Mouse (Mus musculus) brain, embryonic 14.5 days (tissue): ENCODE data around the gene Cabp4.

ENCODE experiments used
- CTCF ChIP-seq: fragments of 200-500 bp; IDR thresholded peaks from 2 replicates; pipeline ENCODE4 v1.5.1; 2012; ENCODE audit warnings: inconsistent platforms, mild to moderate bottlenecking, moderate library complexity, borderline replicate concordance; ENCODE audit not compliant: insufficient read depth, insufficient read length; ENCODE audit errors: extremely low read depth
- POLR2A ChIP-seq: fragments of 200-500 bp; IDR thresholded peaks from 2 replicates; pipeline ENCODE4 v1.6.1; 2012; ENCODE audit warnings: mild to moderate bottlenecking, inconsistent platforms, borderline replicate concordance; ENCODE audit not compliant: poor library complexity, insufficient read depth, insufficient read length, severe bottlenecking; ENCODE audit errors: extremely low read depth

DNA sequence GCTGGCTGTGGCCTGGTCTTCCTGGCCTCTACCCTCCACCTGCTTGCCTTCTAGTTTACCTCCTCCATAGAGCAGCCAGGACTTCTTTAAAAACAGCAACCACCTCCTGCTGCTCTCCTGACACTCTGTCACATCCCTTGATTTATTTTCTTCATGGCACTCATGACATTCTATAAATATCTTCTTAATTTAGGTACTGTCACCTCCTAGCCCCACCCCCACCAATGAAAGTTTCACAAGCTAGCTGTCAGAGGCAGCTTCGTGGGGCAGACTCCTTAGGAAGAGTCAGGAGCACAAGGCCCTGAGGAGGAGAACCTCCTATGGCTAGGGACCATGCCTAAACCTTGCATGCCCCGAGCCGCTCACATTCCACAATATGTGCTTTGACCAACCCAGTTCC is 43.5 kb upstream of the Cabp4 start:
- no peak for TF ChIP-seq CTCF
- no peak for TF ChIP-seq POLR2A
